Mouse (Mus musculus): Measurements from ENCODE around the gene Iba57. TPM values are rescaled to one million over a fixed set of nuclear protein-coding genes. Genes with fewer than 3 reads are reported as not detected.
A peak's percentile ranks its signal among the peaks of the same experiment; 100 is the strongest.

The Iba57 gene
- polyA plus RNA-seq, 1 experiment = 3.0 TPM

DNA sequence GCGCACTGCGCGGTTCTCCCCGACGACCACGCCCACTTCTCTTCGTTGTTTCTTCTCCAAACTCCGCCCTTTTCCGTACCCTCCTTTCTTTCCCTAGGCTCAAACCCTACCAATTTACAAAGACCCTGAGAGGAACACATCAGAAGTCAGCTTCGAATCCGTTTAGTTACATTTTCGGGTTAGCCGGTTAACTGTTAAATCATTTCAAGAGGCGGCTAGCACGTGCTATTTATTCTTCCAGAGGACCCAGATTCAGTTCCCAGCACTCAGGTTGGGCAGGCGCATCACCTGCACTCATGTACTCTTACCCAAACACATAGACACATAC lies 28.5 kb upstream of the Iba57 start, which contains the start of gene Guk1:
Guk1 (minus strand) TSS at position 154 of the 328 bp plus-strand sequence.
- H3K9ac ChIP-seq (ENCODE audit: low read depth, poor library complexity, severe bottlenecking) = peak within 1 kb of the TSS; percentile 69
- H3K9me3 ChIP-seq (replicated peaks; ENCODE audit: control insufficient read depth, insufficient read depth, low read length, poor library complexity, severe bottlenecking) = no peaks in the 10 kb centered on the region
- TF ChIP-seq EP300 (IDR thresholded peaks at IDR 0.05; ENCODE audit: insufficient read depth, low read depth, low read length) = no peak
- TF ChIP-seq CTCF (IDR thresholded peaks at IDR 0.05; ENCODE audit: low read depth, low read length) = no peak
- TF ChIP-seq POLR2A (IDR thresholded peaks at IDR 0.05; ENCODE audit: insufficient read depth, low read length) = no peak
- H3K4me1 ChIP-seq (ENCODE audit: control insufficient read depth, insufficient read depth, low read length) = peaks cover 3% of the 10 kb centered on the region
- no peaks in the 10 kb centered on the region for H3K27me3 ChIP-seq (ENCODE audit: control insufficient read depth, insufficient read depth, low read length, poor library complexity, severe bottlenecking)
- peak within 1 kb of the TSS; percentile 74 for H3K27ac ChIP-seq (ENCODE audit: insufficient read depth, low read length)
- H3K36me3 ChIP-seq (ENCODE audit: control insufficient read depth, insufficient read depth, low read length, poor library complexity, severe bottlenecking) = no peaks in the 10 kb centered on the region
- peak within 1 kb of the TSS; percentile 91 for H3K4me3 ChIP-seq (ENCODE audit: low read depth, low read length)

DNA sequence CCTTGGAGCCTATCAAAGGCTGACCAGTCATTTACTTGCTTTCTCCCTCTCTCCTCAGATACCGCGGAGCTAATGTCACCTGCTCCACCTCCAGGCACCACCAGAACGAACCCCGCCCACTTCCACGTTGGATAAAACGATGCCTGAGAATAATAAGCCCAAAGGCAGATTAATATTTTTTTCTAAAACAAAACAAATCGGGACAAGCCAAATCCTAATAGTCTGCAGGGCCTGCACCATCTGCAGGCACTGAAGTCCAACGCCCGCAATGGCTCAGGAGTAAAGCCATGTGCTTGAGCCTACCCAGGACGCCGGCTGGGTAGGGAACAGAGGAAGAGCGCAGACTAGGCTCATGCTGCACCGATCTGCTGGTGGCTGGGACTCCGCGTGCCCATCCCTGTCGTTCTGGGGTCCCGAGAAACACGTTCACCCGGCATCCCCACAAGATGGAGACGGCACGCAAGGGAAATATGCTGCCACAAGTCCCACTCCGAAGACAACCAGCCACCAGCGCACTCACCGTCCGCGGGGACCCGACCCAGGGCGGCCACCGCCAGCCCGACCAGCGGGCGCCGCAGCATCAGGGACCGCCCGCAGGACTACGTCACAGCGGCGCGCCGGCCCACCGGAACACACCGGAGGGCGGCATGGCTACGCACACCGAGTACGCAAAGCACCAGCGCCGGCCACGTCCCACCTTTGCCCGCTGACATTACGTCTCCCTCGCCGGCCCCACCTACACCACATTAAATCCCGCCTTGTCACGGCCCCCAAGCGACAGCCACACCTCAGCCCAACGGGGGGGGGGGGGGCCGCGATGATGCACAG lies 27.9 kb upstream of the Iba57 start:
- peak overlapping the region; percentile 69 for H3K9ac ChIP-seq (ENCODE audit: low read depth, poor library complexity, severe bottlenecking)
- H3K27ac ChIP-seq (ENCODE audit: insufficient read depth, low read length) = peak overlapping the region; percentile 12
- peak overlapping the region; percentile 91 for H3K4me3 ChIP-seq (ENCODE audit: low read depth, low read length)
- no peak for TF ChIP-seq CTCF (IDR thresholded peaks at IDR 0.05; ENCODE audit: low read depth, low read length)
- TF ChIP-seq EP300 (IDR thresholded peaks at IDR 0.05; ENCODE audit: insufficient read depth, low read depth, low read length) = 0 out of 2 replicates have a peak, but pooled peaks have one; percentile 38
- TF ChIP-seq POLR2A (IDR thresholded peaks at IDR 0.05; ENCODE audit: insufficient read depth, low read length) = peak; percentile 76
- no peaks in the 10 kb centered on the region for H3K9me3 ChIP-seq (replicated peaks; ENCODE audit: control insufficient read depth, insufficient read depth, low read length, poor library complexity, severe bottlenecking)
- H3K27me3 ChIP-seq (ENCODE audit: control insufficient read depth, insufficient read depth, low read length, poor library complexity, severe bottlenecking) = no peaks in the 10 kb centered on the region
- H3K4me1 ChIP-seq (ENCODE audit: control insufficient read depth, insufficient read depth, low read length) = peaks cover 3% of the 10 kb centered on the region
- H3K36me3 ChIP-seq (ENCODE audit: control insufficient read depth, insufficient read depth, low read length, poor library complexity, severe bottlenecking) = no peaks in the 10 kb centered on the region

DNA sequence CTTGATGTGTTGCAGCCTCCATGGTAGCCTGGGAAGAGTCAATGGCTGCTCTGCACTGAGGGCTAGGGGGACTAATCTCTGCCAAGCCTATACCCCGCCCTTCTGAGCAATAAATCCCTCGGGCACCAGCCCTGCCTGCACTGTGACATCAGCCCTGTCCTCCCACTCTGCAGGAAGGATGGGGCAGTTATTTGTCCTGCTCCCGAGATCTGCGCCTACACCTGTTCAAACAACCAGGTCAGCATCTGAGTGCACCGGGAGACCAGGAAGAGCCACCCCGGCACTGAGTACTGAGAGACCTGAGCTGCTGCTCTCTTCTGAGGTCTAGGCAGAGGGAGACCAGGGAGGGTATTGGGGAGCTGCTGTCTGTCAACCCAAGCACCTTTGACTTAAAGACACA lies 24.2 kb upstream of the Iba57 start:
- H3K4me1 ChIP-seq (ENCODE audit: control insufficient read depth, insufficient read depth, low read length) = peaks cover 3% of the 10 kb centered on the region
- H3K9me3 ChIP-seq (replicated peaks; ENCODE audit: control insufficient read depth, insufficient read depth, low read length, poor library complexity, severe bottlenecking) = no peaks in the 10 kb centered on the region
- H3K36me3 ChIP-seq (ENCODE audit: control insufficient read depth, insufficient read depth, low read length, poor library complexity, severe bottlenecking) = peaks cover 13% of the 10 kb centered on the region
- H3K4me3 ChIP-seq (ENCODE audit: low read depth, low read length) = no peak overlapping the region
- no peak overlapping the region for H3K27ac ChIP-seq (ENCODE audit: insufficient read depth, low read length)
- no peaks in the 10 kb centered on the region for H3K27me3 ChIP-seq (ENCODE audit: control insufficient read depth, insufficient read depth, low read length, poor library complexity, severe bottlenecking)
- no peak for TF ChIP-seq CTCF (IDR thresholded peaks at IDR 0.05; ENCODE audit: low read depth, low read length)
- no peak for TF ChIP-seq EP300 (IDR thresholded peaks at IDR 0.05; ENCODE audit: insufficient read depth, low read depth, low read length)
- TF ChIP-seq POLR2A (IDR thresholded peaks at IDR 0.05; ENCODE audit: insufficient read depth, low read length) = no peak
- no peak overlapping the region for H3K9ac ChIP-seq (ENCODE audit: low read depth, poor library complexity, severe bottlenecking)

DNA sequence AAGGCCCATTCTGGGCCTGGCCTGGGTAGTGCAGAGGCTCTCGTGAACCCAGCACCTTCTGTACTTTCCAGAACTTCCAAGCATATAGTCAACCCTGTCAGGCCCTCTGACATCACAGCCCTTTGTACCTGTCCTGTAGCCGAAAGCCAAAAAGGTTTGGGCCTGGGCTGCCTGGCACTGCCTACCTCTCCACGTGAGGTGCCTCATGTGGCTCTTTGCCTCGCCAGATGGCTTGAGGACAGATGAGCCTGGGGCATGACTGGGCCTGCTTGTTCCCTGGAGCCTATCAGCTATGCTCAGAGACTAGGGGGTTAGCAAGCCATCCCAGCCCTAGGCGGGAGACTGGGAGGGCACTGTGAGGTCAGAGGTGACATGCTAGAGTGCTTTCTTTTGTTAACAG lies 22.0 kb upstream of the Iba57 start:
- Histone ChIP-seq H3K9ac (ENCODE audit: low read depth, poor library complexity, severe bottlenecking) (no peak overlapping the region), H3K9me3 (replicated peaks; ENCODE audit: control insufficient read depth, insufficient read depth, low read length, poor library complexity, severe bottlenecking) (no peaks in the 10 kb centered on the region), H3K27ac (ENCODE audit: insufficient read depth, low read length) (no peak overlapping the region), H3K36me3 (ENCODE audit: control insufficient read depth, insufficient read depth, low read length, poor library complexity, severe bottlenecking) (peaks cover 13% of the 10 kb centered on the region), H3K4me3 (ENCODE audit: low read depth, low read length) (no peak overlapping the region), H3K4me1 (ENCODE audit: control insufficient read depth, insufficient read depth, low read length) (peaks cover 3% of the 10 kb centered on the region), H3K27me3 (ENCODE audit: control insufficient read depth, insufficient read depth, low read length, poor library complexity, severe bottlenecking) (no peaks in the 10 kb centered on the region)
- TF ChIP-seq POLR2A (IDR thresholded peaks at IDR 0.05; ENCODE audit: insufficient read depth, low read length) = no peak
- no peak for TF ChIP-seq EP300 (IDR thresholded peaks at IDR 0.05; ENCODE audit: insufficient read depth, low read depth, low read length)
- TF ChIP-seq CTCF (IDR thresholded peaks at IDR 0.05; ENCODE audit: low read depth, low read length) = no peak

DNA sequence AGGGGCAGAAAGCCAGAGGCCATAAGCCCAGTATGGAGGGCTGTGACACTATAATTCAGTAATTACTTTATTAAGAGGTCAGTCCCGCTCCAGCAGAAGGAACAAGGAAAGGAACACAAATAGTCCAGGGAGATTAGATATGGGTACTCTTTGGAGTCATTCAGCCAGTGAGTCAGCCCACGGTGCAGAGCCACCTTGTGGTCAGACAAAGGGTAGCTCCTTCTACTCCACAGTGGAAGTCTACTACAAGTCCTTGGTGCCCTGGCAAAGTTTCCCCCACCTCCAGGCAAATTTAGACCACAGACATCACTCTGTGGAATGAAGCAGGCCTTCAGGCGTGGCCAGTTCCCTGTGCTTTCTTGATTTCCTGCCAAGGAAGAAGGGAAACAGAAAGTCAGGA lies 20.3 kb upstream of the Iba57 start:
- peaks cover 1% of the 10 kb centered on the region for H3K4me1 ChIP-seq (ENCODE audit: control insufficient read depth, insufficient read depth, low read length)
- no peak overlapping the region for H3K4me3 ChIP-seq (ENCODE audit: low read depth, low read length)
- TF ChIP-seq EP300 (IDR thresholded peaks at IDR 0.05; ENCODE audit: insufficient read depth, low read depth, low read length) (no peak), CTCF (IDR thresholded peaks at IDR 0.05; ENCODE audit: low read depth, low read length) (peak; percentile 73), POLR2A (IDR thresholded peaks at IDR 0.05; ENCODE audit: insufficient read depth, low read length) (no peak)
- no peaks in the 10 kb centered on the region for H3K27me3 ChIP-seq (ENCODE audit: control insufficient read depth, insufficient read depth, low read length, poor library complexity, severe bottlenecking)
- H3K9me3 ChIP-seq (replicated peaks; ENCODE audit: control insufficient read depth, insufficient read depth, low read length, poor library complexity, severe bottlenecking) = no peaks in the 10 kb centered on the region
- H3K27ac ChIP-seq (ENCODE audit: insufficient read depth, low read length) = no peak overlapping the region
- peaks cover 13% of the 10 kb centered on the region for H3K36me3 ChIP-seq (ENCODE audit: control insufficient read depth, insufficient read depth, low read length, poor library complexity, severe bottlenecking)
- H3K9ac ChIP-seq (ENCODE audit: low read depth, poor library complexity, severe bottlenecking) = no peak overlapping the region

DNA sequence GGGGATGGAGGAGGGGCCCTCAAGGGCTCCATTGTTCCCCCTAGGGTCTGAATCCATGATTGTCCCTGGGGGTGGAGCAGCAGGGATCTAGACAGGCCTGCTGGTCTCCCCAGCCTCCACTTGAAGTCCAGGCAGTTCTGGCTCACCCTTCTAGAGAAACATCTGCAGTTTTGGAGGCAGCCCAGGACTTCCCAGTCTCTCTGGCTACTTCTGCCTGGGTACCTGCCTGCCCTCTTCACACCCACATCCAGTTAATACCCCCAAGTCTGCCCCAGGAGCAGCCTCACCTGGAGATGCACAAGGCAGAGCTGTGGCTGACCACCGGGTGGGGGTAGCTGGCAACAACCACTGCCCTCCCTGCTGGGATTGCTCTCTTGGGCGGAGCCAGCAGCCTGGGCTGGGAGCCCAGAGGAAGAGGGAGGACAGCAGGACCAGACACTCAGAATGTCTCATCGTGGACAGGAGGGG lies 19.4 kb upstream of the Iba57 start, which contains the start of gene Gjc2:
Gjc2 (minus strand) TSS at position 350 of the 468 bp plus-strand sequence.
- no peaks in the 10 kb centered on the region for H3K9me3 ChIP-seq (replicated peaks; ENCODE audit: control insufficient read depth, insufficient read depth, low read length, poor library complexity, severe bottlenecking)
- TF ChIP-seq CTCF (IDR thresholded peaks at IDR 0.05; ENCODE audit: low read depth, low read length) (no peak), EP300 (IDR thresholded peaks at IDR 0.05; ENCODE audit: insufficient read depth, low read depth, low read length) (no peak), POLR2A (IDR thresholded peaks at IDR 0.05; ENCODE audit: insufficient read depth, low read length) (no peak)
- no peak within 1 kb of the TSS for H3K9ac ChIP-seq (ENCODE audit: low read depth, poor library complexity, severe bottlenecking)
- H3K4me1 ChIP-seq (ENCODE audit: control insufficient read depth, insufficient read depth, low read length) = no peaks in the 10 kb centered on the region
- no peak within 1 kb of the TSS for H3K27ac ChIP-seq (ENCODE audit: insufficient read depth, low read length)
- no peak within 1 kb of the TSS for H3K4me3 ChIP-seq (ENCODE audit: low read depth, low read length)
- H3K27me3 ChIP-seq (ENCODE audit: control insufficient read depth, insufficient read depth, low read length, poor library complexity, severe bottlenecking) = no peaks in the 10 kb centered on the region
- H3K36me3 ChIP-seq (ENCODE audit: control insufficient read depth, insufficient read depth, low read length, poor library complexity, severe bottlenecking) = peaks cover 13% of the 10 kb centered on the region
